Mouse (Mus musculus) liver, adult 2 months (tissue): ENCODE measurements around the gene Mcoln3. TPM values are rescaled to one million over a fixed set of nuclear protein-coding genes. Genes with fewer than 3 reads are reported as not detected.

Source experiments
- DNase-seq: peaks from one replicate; pipeline ENCODE4 v3.0.0-alpha.2; 2011; ENCODE audit warnings: low read depth, low spot score; ENCODE audit errors: extremely low read depth
- H3K27ac ChIP-seq: fragments of 200-500 bp; replicated peaks from 2 replicates; pipeline ENCODE4 v1.5.1; 2012; ENCODE audit warnings: low read depth, mild to moderate bottlenecking, control low read depth, inconsistent platforms, low read length; ENCODE audit not compliant: insufficient read depth
- H3K27me3 ChIP-seq: fragments of 200-500 bp; 2 replicates; pipeline ENCODE4 v1.6.1; 2012; ENCODE audit warnings: mild to moderate bottlenecking, moderate library complexity, low read length, inconsistent platforms; ENCODE audit not compliant: control insufficient read depth, insufficient read depth
- H3K36me3 ChIP-seq: fragments of 200-500 bp; 2 replicates; pipeline ENCODE4 v1.6.1; 2012; ENCODE audit warnings: low read length, inconsistent platforms; ENCODE audit not compliant: control insufficient read depth, insufficient read depth
- H3K4me1 ChIP-seq: fragments of 200-500 bp; 2 replicates; pipeline ENCODE4 v1.6.1; 2011; ENCODE audit warnings: low read length; ENCODE audit not compliant: control insufficient read depth, insufficient read depth
- H3K4me3 ChIP-seq: fragments of 200-500 bp; 2 replicates; pipeline ENCODE4 v1.5.1; 2011; ENCODE audit warnings: low read depth, mild to moderate bottlenecking, control low read depth, low read length, moderate library complexity; ENCODE audit not compliant: insufficient read depth
- H3K79me2 ChIP-seq: fragments of 200-500 bp; 2 replicates; pipeline ENCODE4 v1.6.1; 2012; ENCODE audit warnings: inconsistent platforms, mild to moderate bottlenecking, low read length, moderate library complexity; ENCODE audit not compliant: control insufficient read depth, insufficient read depth
- H3K9ac ChIP-seq: fragments of 200-500 bp; 2 replicates; pipeline ENCODE4 v1.6.1; 2012; ENCODE audit warnings: low read depth, mild to moderate bottlenecking, control low read depth, inconsistent platforms, low read length
- CTCF ChIP-seq: fragments of 200-500 bp; IDR thresholded peaks from 2 replicates; pipeline ENCODE4 v1.5.1; 2011; ENCODE audit warnings: low read depth, low read length, control low read depth
- POLR2A ChIP-seq: fragments of 200-500 bp; IDR thresholded peaks from 2 replicates; pipeline ENCODE4 v1.6.1; 2011; ENCODE audit warnings: low read length, control low read depth; ENCODE audit not compliant: insufficient read depth; ENCODE audit errors: extremely low read depth
- WGBS: fragments of 180-500 bp; shearing (Covaris S2); methylation state at CpG from one replicate; pipeline ENCODE4 v1.1.7; 2018; 5-methylcytosine and 5-hydroxymethylcytosine counted together
- polyA plus RNA-seq: library from polyadenylated mRNA; depleted of rRNA; stranded (reverse); fragments of >200 nt; gene quantifications from 2 replicates; pipeline ENCODE4 v1.2.3, GENCODE M21; 2012; rRNA removed
- total RNA-seq: library from RNA; depleted of rRNA; stranded (reverse); fragments of >200 nt; gene quantifications from 2 replicates; pipeline ENCODE4 v1.2.3, GENCODE M21; 2014; rRNA removed

The Mcoln3 gene
- not detected in 2 replicates for total RNA-seq
- polyA plus RNA-seq: not detected in 2 replicates

DNA sequence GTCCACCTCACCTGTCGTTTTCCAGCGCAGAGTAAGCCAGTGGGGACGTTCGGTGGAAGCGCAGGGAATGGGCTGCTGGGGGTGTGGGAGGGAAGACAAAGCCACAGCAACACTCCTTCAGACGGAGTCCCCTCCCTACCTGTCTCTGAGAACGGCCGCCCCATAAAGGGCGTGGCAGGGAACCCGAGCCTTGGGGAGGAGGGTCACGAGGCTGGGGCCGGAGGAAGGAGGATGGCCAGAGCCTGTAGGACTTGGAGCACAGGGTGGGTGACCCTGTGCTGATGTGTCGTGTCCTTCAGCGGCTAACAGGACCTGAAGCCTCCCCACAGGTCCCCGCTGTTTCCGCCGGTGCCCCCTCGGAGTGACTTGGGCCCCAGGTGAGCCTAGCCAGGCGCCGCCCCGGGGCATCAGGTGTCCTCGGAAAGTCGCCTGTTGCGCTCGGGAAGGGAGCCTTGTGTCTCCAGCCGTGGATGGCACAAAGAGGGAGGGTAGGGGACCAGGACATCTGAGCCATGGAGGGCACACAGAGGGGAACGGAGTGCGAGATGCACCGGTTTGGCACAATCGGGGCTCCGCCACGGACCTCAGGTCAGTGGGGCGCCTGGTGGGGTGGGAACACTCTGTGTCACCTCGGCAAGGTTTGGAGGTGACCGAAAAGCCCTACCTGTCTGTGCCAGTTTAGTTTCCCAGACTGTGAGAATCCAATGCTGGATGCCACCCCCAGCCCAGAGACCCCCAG lies at the start of gene Mcoln3:
Gene Mcoln3 (plus strand): TSS at position 193 of the 739 bp plus-strand sequence.
- Histone ChIP-seq H3K4me3 (no peak within 1 kb of the TSS), H3K9ac (no peak within 1 kb of the TSS), H3K27me3 (no peaks in the 10 kb centered on the region; the same call in none of the 2 replicates), H3K27ac (no peak within 1 kb of the TSS), H3K79me2 (no peaks in the 10 kb centered on the region), H3K4me1 (no peaks in the 10 kb centered on the region), H3K36me3 (no peaks in the 10 kb centered on the region)
- 15% methylated on average over 35 of the region's 35 CpGs for WGBS
- DNase-seq: no peak
- no peak for TF ChIP-seq POLR2A
- TF ChIP-seq CTCF: no peak

DNA sequence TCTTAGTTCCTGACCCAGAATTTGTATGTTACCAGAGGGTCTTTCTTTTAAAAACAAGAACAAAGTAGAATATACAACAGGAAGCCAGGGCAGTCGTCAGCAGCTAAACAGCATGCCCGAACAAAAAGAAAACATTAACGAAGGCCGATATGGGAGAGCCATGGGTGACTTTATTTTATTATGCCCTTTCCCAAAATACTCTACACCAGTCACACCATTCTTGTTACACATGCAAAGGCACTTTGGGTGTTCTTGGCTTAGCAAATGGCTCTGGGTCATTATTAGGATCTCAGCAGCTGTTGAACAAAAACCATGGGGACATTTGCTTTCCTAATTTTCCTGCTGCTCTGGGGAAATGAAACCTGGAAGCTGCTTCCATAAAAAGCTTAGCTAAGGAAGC lies 48.0 kb upstream of the Mcoln3 start:
- TF ChIP-seq CTCF (no peak), POLR2A (no peak)
- no peak overlapping the region for H3K27ac ChIP-seq
- H3K79me2 ChIP-seq: no peaks in the 10 kb centered on the region
- no peak overlapping the region for H3K4me3 ChIP-seq
- DNase-seq: no peak
- no peaks in the 10 kb centered on the region for H3K4me1 ChIP-seq
- H3K9ac ChIP-seq: no peak overlapping the region
- no peaks in the 10 kb centered on the region for H3K27me3 ChIP-seq
- no peaks in the 10 kb centered on the region for H3K36me3 ChIP-seq
- 87% methylated on average over 4 of the region's 4 CpGs for WGBS

DNA sequence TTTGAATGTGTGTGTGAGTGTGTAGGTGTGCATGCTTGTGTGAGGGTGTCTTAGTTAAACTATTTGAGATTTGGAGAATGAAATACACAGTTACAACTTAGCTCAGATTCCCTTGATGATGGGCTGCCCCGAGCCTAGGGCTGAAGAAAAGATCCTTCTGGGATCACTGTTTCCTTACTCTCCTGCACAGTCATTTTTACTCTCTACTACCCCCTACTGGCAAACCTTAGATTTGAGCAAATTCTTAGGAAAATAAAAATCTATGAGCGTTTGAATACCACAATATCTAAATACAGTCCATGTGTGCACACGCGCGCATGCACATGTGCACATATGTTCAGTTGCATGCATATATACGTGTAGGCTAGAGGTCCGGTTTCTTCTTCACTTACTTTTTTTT lies 44.5 kb upstream of the Mcoln3 start:
- no peak for TF ChIP-seq POLR2A
- TF ChIP-seq CTCF: peak; percentile 18; the same call in 1 of the 2 replicates
- peak; percentile 15 for DNase-seq
- Histone ChIP-seq H3K27me3 (no peaks in the 10 kb centered on the region), H3K27ac (no peak overlapping the region), H3K9ac (no peak overlapping the region), H3K4me1 (no peaks in the 10 kb centered on the region), H3K4me3 (no peak overlapping the region), H3K36me3 (no peaks in the 10 kb centered on the region), H3K79me2 (no peaks in the 10 kb centered on the region)
- 76% methylated on average over 7 of the region's 7 CpGs for WGBS

GRCm38 (mm10) chr3:146080241-146080640 lies 37.0 kb upstream of the Mcoln3 start:
- no peaks in the 10 kb centered on the region for H3K27me3 ChIP-seq
- H3K4me1 ChIP-seq: no peaks in the 10 kb centered on the region
- no peak overlapping the region for H3K27ac ChIP-seq
- TF ChIP-seq POLR2A (no peak), CTCF (no peak)
- no peaks in the 10 kb centered on the region for H3K79me2 ChIP-seq
- no peaks in the 10 kb centered on the region for H3K36me3 ChIP-seq
- no peak for DNase-seq
- H3K9ac ChIP-seq: no peak overlapping the region
- 93% methylated on average over 12 of the region's 12 CpGs for WGBS
- H3K4me3 ChIP-seq: no peak overlapping the region

GRCm38 (mm10) chr3:146090988-146091657 lies 26.1 kb upstream of the Mcoln3 start:
- H3K27me3 ChIP-seq: no peaks in the 10 kb centered on the region
- H3K36me3 ChIP-seq: no peaks in the 10 kb centered on the region
- peak overlapping the region; percentile 9 for H3K4me3 ChIP-seq
- no peaks in the 10 kb centered on the region for H3K79me2 ChIP-seq
- peak overlapping the region; percentile 57 for H3K9ac ChIP-seq
- WGBS: 34% methylated on average over 13 of the region's 13 CpGs
- DNase-seq: peak; percentile 97
- TF ChIP-seq POLR2A (no peak), CTCF (no peak)
- 0 out of 2 replicates have a peak, but pooled peaks cover 2% of the 10 kb centered on the region for H3K4me1 ChIP-seq
- H3K27ac ChIP-seq: peak overlapping the region; percentile 53

- DNase-seq: no peak
- no peak overlapping the region for H3K9ac ChIP-seq
- no peaks in the 10 kb centered on the region for H3K79me2 ChIP-seq
- 0 out of 2 replicates have a peak, but pooled peaks cover 2% of the 10 kb centered on the region for H3K4me1 ChIP-seq
- no peak overlapping the region for H3K4me3 ChIP-seq
- 87% methylated on average over 10 of the region's 10 CpGs for WGBS
- no peak for TF ChIP-seq POLR2A
- no peak for TF ChIP-seq CTCF
- no peak overlapping the region for H3K27ac ChIP-seq
- no peaks in the 10 kb centered on the region for H3K27me3 ChIP-seq
- H3K36me3 ChIP-seq: no peaks in the 10 kb centered on the region
These were observed 22.2 kb upstream of the Mcoln3 start for GRCm38 (mm10) chr3:146095066-146095465.
